Mouse (Mus musculus) testis, adult 2 months (tissue): ENCODE data around the gene Mrpl51. TPM values are rescaled to one million over a fixed set of nuclear protein-coding genes. Genes with fewer than 3 reads are reported as not detected.
A peak's percentile ranks its signal among the peaks of the same experiment; 100 is the strongest.

ENCODE experiments used
- H3K27ac ChIP-seq: fragments of 200-500 bp; 2 replicates; pipeline ENCODE4 v1.5.1; 2012; ENCODE audit warnings: low read depth, low read length; ENCODE audit not compliant: control insufficient read depth, insufficient read depth
- H3K27me3 ChIP-seq: fragments of 200-500 bp; 2 replicates; pipeline ENCODE4 v1.6.1; 2012; ENCODE audit warnings: mild to moderate bottlenecking, low read length, moderate library complexity; ENCODE audit not compliant: control insufficient read depth, insufficient read depth
- H3K36me3 ChIP-seq: fragments of 200-500 bp; 2 replicates; pipeline ENCODE4 v1.6.1; 2012; ENCODE audit warnings: mild to moderate bottlenecking, low read length; ENCODE audit not compliant: control insufficient read depth, insufficient read depth
- H3K4me1 ChIP-seq: fragments of 200-500 bp; 2 replicates; pipeline ENCODE4 v1.6.1; 2012; ENCODE audit warnings: low read length; ENCODE audit not compliant: control insufficient read depth, insufficient read depth
- H3K4me3 ChIP-seq: fragments of 200-500 bp; 2 replicates; pipeline ENCODE4 v1.5.1; 2012; ENCODE audit warnings: low read depth, mild to moderate bottlenecking, low read length, moderate library complexity, mixed read lengths; ENCODE audit not compliant: control insufficient read depth
- CTCF ChIP-seq: fragments of 200-500 bp; IDR thresholded peaks from 2 replicates; pipeline ENCODE4 v1.5.1; 2012; ENCODE audit warnings: low read depth, mild to moderate bottlenecking, inconsistent platforms, low read length, moderate library complexity; ENCODE audit not compliant: control insufficient read depth, insufficient read depth, insufficient replicate concordance
- POLR2A ChIP-seq: fragments of 200-500 bp; IDR thresholded peaks from 2 replicates; pipeline ENCODE4 v1.6.1; 2012; ENCODE audit warnings: low read depth, mild to moderate bottlenecking, inconsistent platforms, low read length, moderate library complexity; ENCODE audit not compliant: control insufficient read depth
- polyA plus RNA-seq: library from polyadenylated mRNA; depleted of rRNA; stranded (reverse); fragments of >200 nt; gene quantifications from 2 replicates; pipeline ENCODE4 v1.2.3, GENCODE M21; 2012

Mrpl51 gene
- polyA plus RNA-seq, 1 experiment, result 171 TPM

DNA sequence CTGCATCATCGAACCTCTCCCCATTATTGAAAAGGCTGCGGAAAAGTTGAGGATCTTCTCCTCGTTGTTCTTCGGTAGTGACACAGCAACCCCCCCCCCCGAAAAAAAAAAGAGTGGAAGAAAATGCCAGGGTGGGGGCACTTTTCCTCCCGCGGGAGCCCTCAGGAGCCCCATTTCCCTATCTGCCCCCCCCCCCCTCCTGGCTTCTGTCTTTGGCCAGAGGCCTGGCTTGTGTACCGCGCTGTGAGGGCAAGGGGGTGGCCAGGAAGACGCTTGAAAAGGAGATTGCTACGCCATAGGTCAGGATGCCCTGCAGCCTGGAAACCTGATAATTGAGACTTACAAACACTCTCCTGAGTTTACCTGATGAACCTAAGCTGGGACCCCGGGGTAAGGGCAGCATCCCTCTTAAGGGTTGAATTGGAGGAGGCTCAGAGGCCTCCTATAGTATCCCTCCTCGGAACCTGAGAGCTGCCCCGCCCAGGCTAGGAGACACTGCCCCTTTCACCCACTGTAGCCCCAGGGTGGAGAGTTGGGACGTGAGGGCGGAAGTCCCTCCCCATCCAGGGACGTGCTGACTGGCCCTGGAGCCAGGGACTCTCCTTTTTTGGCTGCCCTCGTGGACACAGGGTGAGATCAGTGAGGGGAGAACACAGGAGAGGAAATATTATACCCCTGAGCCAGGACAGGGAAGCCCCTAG, 25.4 kb upstream of the Mrpl51 start, which contains the start of gene Gapdh:
TSS of gene Gapdh (minus strand) at position 417 of the 701 bp plus-strand sequence.
- Histone ChIP-seq H3K4me3 (peak within 1 kb of the TSS; percentile 89), H3K27me3 (no peaks in the 10 kb centered on the region), H3K27ac (peak within 1 kb of the TSS; percentile 83), H3K4me1 (peaks cover 22% of the 10 kb centered on the region), H3K36me3 (peaks cover 4% of the 10 kb centered on the region)
- TF ChIP-seq CTCF (no peak), POLR2A (peak; percentile 66; the same call in 1 of the 2 replicates)

DNA sequence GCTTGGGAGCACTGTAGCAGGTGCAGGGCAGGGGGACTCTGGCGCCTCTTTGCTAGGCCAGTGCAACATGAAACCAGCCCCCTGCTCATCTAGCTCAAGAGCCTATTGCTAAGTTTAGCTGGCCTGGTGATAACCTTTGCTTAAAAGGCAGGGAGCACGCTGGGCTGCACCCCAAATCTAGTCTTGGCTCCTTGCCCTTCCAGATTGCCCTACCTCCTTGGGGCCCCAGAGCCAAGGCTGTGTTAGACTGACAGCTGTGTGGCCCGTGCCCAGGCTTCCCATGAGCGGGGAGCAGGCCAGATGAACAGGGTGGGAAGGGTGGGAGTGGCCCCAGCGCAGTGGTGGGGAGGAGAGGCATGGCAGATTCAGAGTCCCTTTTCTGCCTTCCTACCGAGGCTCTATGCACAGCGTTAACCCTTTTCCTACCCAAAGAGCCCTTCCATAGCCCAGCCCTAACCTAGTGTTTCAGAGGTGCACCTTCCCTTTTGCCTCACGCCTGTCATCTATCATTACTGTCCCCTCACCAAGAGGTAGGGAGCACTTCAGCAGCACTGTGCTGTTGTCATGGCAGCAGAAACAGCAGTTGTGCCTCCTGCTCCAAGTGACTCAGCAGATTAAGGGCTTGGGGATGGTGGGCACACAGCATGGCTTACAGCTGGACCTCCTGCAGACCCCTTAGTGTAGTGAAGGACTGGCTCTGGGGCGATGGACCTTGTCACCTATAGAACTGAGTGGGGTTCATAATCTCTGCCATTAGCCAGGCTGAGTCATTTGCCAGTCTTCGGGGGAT, 24.5 kb upstream of the Mrpl51 start:
- no peak for TF ChIP-seq CTCF
- no peak for TF ChIP-seq POLR2A
- Histone ChIP-seq H3K4me3 (no peak overlapping the region), H3K27me3 (no peaks in the 10 kb centered on the region), H3K36me3 (peaks cover 7% of the 10 kb centered on the region), H3K27ac (peak overlapping the region; percentile 83), H3K4me1 (peaks cover 22% of the 10 kb centered on the region)

DNA sequence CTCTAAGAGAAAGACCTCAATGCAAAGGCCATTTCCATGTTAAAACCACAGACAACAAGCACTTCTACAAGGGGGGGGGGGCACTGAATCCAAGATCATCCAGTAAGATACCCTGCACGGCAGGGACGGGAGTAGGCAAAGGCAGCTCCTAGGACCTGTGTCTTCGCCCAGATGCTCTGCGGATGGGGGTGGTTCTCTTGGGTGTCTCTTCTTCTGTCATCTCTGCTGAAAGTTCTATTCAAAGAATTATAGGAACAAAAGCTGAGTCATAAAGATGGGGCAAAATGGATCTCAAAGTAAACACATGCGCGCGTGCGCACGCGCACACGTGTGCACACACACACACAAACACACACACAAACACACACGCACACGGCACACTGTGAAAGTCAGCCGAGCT, 23.5 kb upstream of the Mrpl51 start:
- Histone ChIP-seq H3K27ac (no peak overlapping the region), H3K27me3 (no peaks in the 10 kb centered on the region), H3K4me3 (no peak overlapping the region), H3K4me1 (peaks cover 22% of the 10 kb centered on the region), H3K36me3 (peaks cover 7% of the 10 kb centered on the region)
- TF ChIP-seq POLR2A (no peak), CTCF (no peak)

DNA sequence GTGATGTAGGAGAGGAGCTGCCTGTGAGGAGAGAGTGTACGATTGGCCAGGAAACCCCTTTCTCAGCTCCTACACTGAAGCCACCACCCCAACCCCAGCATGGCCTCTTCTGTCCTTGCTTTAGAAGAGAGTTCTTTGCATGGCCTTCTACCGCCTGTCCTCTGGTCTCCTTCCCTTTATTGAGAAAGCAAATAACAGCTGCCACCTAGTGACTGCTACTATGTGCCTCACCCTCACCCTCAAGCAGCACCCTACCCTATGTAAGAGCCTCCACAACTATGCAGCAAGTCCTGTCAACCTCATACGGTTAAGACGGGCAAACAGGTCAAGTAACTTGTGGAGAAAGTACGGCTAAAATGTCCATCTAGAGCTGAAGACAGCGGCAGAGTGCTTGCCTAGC, 21.4 kb upstream of the Mrpl51 start:
- TF ChIP-seq CTCF (no peak), POLR2A (no peak)
- Histone ChIP-seq H3K36me3 (peaks cover 7% of the 10 kb centered on the region), H3K27ac (no peak overlapping the region), H3K4me1 (peaks cover 9% of the 10 kb centered on the region), H3K27me3 (no peaks in the 10 kb centered on the region), H3K4me3 (no peak overlapping the region)

DNA sequence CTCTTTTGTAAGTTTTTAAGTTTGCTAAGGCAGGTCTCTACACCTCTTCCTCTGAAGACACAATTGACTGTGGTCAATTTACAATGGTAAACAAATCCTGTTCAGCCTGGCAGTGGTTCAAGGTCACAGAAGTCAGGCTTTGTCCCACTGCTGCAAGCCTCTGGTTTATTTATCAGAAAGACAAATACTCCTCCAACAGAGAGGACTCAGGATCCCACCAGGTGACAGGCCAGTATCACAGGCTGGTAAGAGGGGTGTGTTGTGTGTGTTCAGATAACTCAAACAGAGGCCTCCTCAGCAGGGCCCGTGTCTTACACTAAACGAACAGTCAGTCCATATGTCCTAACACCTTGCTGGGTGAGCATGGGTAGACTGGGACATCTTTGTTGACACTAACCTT, 19.1 kb upstream of the Mrpl51 start:
- H3K27me3 ChIP-seq, result no peaks in the 10 kb centered on the region
- H3K4me1 ChIP-seq, result no peaks in the 10 kb centered on the region
- TF ChIP-seq POLR2A, result no peak
- H3K4me3 ChIP-seq, result no peak overlapping the region
- peaks cover 8% of the 10 kb centered on the region for H3K36me3 ChIP-seq
- H3K27ac ChIP-seq, result peak overlapping the region; percentile 39

DNA sequence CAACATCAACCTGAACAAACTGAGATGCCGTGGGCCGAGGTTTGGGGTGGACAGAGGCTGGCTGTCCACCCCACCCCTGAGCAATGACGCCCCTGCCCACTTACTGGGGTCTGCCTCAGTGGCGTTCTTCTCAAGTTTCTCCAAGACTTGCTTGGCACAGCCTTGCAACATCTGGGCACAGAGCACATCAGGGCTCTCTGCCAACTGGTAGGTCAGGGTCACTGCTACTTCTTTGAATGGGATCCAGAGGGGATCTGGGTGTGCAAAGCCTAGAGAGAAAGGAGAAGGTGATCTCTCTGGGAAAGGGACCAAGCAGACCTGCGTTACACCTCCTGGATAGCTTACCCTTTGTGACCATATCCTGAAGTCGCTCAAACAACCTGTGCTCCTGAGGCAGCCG, 18.3 kb upstream of the Mrpl51 start:
- Histone ChIP-seq H3K36me3 (peaks cover 10% of the 10 kb centered on the region), H3K27ac (no peak overlapping the region), H3K4me3 (no peak overlapping the region), H3K27me3 (no peaks in the 10 kb centered on the region), H3K4me1 (no peaks in the 10 kb centered on the region)
- no peak for TF ChIP-seq POLR2A
- TF ChIP-seq CTCF, result no peak

DNA sequence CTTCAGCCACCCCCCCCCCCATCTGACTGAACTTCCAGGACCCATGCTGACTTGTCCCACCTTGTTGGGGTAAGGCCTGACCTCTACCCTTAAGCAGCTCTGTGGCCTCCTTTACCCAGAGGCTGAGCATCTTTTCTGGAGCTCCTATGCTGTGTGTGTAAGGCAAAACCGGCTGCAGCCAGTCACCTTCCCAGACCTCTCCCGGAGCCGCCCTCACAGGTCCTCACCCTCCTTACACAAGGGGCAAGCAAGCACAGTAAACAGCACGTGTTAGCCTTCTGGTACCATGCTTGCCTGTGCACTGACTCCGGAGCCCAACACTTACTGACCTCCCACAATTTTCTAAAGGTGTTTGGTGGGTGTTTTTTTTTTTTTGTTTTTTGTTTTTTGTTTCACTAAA, 16.1 kb upstream of the Mrpl51 start:
- Histone ChIP-seq H3K27me3 (no peaks in the 10 kb centered on the region), H3K4me3 (no peak overlapping the region), H3K36me3 (peaks cover 11% of the 10 kb centered on the region), H3K27ac (peak overlapping the region; percentile 20; the same call in 1 of the 2 replicates), H3K4me1 (no peaks in the 10 kb centered on the region)
- TF ChIP-seq CTCF (no peak), POLR2A (no peak)
